Mouse (Mus musculus) ES-Bruce4 (cell line): ENCODE measurements around the gene Kcna3.

ENCODE experiments used
- CTCF ChIP-seq: IDR thresholded peaks from one replicate; pipeline ENCODE4 v1.8.1; 2011; ENCODE audit warnings: low read depth, low read length
- POLR2A ChIP-seq: IDR thresholded peaks from one replicate; pipeline ENCODE4 v1.8.1; 2011; ENCODE audit warnings: low read length; ENCODE audit not compliant: insufficient read depth

DNA sequence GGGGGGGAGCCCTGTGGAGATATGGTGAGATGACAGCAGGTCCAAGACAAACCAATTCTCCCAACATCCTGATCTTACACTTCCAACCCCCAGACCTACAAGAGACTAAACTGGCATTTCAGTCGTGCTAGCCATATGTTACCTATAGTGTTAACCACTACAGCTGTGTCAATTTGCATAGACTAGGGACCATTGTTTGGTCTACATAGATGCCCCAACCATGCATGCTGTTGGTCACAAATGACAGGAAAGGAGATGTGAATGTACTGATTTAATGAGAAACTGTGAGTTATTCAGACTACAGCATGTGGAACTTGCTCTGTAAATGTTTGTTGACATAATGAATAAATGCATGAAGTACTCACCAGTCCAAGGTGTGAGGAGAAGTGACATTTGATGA lies 37.6 kb upstream of the Kcna3 start:
- TF ChIP-seq POLR2A (no peak), CTCF (no peak)
